Mouse (Mus musculus): ENCODE measurements around the gene Ap1ar. TPM values are rescaled to one million over a fixed set of nuclear protein-coding genes. Genes with fewer than 3 reads are reported as not detected.
A peak's percentile ranks its signal among the peaks of the same experiment; 100 is the strongest.

Ap1ar gene
- polyA plus RNA-seq, 1 experiment from 2014 or later = 99.6 TPM

DNA sequence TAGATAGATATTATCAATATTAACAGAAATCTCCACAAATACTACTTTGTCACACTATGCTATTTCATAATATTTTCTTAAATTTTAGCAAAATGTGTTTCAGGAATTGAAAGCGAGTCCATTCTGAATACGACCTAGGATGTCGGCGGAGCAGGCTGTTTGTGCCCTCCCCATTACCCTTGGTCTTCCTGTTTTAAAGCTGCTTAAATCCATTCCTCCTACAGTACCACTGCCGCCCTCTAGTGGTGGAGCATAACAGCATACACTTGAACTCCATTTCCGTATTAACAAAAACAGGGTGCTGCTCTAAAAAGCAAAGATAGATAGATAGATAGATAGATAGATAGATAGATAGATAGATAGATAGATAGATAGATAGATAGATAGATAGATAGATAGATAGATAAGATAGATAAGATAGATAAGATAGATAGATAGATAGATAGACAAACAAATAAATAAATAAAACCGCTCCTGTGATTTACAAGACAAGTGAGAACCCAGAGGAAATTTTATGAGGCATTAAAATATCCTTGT is 74.2 kb downstream of the Ap1ar start:
- ATAC-seq = peak; percentile 51; the same call in 1 of the 2 replicates
- peak; percentile 91 for TF ChIP-seq CTCF (IDR thresholded peaks at IDR 0.05; ENCODE audit: low read depth)
- H3K27ac ChIP-seq (ENCODE audit: low read depth, low read length) = no peak overlapping the region
- no peak overlapping the region for H3K4me3 ChIP-seq (ENCODE audit: low read depth, low read length)
- no peaks in the 10 kb centered on the region for H3K9me3 ChIP-seq (ENCODE audit: control insufficient read depth)
- no peaks in the 10 kb centered on the region for H3K4me1 ChIP-seq (replicated peaks; ENCODE audit: control insufficient read depth, insufficient read depth, low read length)
- H3K27me3 ChIP-seq (replicated peaks; ENCODE audit: control insufficient read depth, insufficient read depth, low read length) = no peaks in the 10 kb centered on the region
- H3K4me2 ChIP-seq (replicated peaks; ENCODE audit: low read depth) = no peak overlapping the region
- no peaks in the 10 kb centered on the region for H3K36me3 ChIP-seq (ENCODE audit: control insufficient read depth, insufficient read depth)
- 22% methylated on average over 7 of the region's 7 CpGs for WGBS
- H3K9ac ChIP-seq (ENCODE audit: low read depth, low read length) = no peak overlapping the region

DNA sequence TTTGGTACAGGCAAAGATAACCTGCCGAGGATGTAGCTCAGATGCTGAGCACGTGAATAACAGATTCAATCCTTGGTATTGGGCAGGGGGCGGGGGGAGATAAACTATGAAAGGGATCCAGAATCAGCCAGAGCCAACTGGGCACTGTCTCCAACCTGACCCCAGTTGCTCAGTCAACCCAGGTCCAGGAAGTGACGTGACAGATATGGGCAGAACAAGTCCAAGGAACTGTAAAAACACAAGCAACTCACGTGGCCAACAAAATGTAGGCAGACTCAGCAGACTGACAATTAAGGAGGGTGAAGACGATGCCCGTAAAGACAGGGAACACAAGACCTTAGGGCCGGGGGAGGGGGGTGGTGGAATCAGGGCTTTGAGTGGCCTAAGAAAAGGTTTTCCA is 74.9 kb downstream of the Ap1ar start:
- Histone ChIP-seq H3K9ac (ENCODE audit: low read depth, low read length) (no peak overlapping the region), H3K9me3 (ENCODE audit: control insufficient read depth) (no peaks in the 10 kb centered on the region), H3K4me2 (replicated peaks; ENCODE audit: low read depth) (no peak overlapping the region), H3K27me3 (replicated peaks; ENCODE audit: control insufficient read depth, insufficient read depth, low read length) (no peaks in the 10 kb centered on the region), H3K27ac (ENCODE audit: low read depth, low read length) (no peak overlapping the region), H3K4me1 (replicated peaks; ENCODE audit: control insufficient read depth, insufficient read depth, low read length) (no peaks in the 10 kb centered on the region), H3K36me3 (ENCODE audit: control insufficient read depth, insufficient read depth) (no peaks in the 10 kb centered on the region), H3K4me3 (ENCODE audit: low read depth, low read length) (no peak overlapping the region)
- TF ChIP-seq CTCF (IDR thresholded peaks at IDR 0.05; ENCODE audit: low read depth) = no peak
- no peak for ATAC-seq
- 73% methylated on average over 8 of the region's 8 CpGs for WGBS

DNA sequence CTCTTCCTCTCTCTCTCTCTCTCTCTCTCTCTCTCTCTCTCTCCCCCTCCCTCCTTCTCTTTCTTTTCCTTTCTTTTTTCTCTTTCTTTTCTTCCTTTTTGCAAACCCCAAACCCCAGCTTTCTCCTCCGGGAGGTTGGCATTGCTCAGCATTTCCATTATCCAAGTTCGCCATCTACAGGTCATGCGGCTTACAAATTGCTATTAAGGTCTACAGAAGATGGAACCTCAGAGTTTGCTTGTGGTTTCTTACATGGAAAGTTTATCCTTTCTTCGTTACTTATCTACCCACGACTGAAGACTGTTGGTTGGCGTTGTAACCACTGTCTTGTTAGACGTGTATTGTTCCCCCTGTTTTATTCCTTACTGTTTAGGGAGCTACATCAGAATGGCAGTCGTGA is 78.1 kb downstream of the Ap1ar start:
- no peak overlapping the region for H3K4me2 ChIP-seq (replicated peaks; ENCODE audit: low read depth)
- no peaks in the 10 kb centered on the region for H3K9me3 ChIP-seq (ENCODE audit: control insufficient read depth)
- 19% methylated on average over 8 of the region's 8 CpGs for WGBS
- H3K4me1 ChIP-seq (replicated peaks; ENCODE audit: control insufficient read depth, insufficient read depth, low read length) = no peaks in the 10 kb centered on the region
- ATAC-seq = no peak
- H3K27me3 ChIP-seq (replicated peaks; ENCODE audit: control insufficient read depth, insufficient read depth, low read length) = no peaks in the 10 kb centered on the region
- H3K9ac ChIP-seq (ENCODE audit: low read depth, low read length) = no peak overlapping the region
- H3K36me3 ChIP-seq (ENCODE audit: control insufficient read depth, insufficient read depth) = no peaks in the 10 kb centered on the region
- no peak overlapping the region for H3K27ac ChIP-seq (ENCODE audit: low read depth, low read length)
- TF ChIP-seq CTCF (IDR thresholded peaks at IDR 0.05; ENCODE audit: low read depth) = peak; percentile 75
- no peak overlapping the region for H3K4me3 ChIP-seq (ENCODE audit: low read depth, low read length)

DNA sequence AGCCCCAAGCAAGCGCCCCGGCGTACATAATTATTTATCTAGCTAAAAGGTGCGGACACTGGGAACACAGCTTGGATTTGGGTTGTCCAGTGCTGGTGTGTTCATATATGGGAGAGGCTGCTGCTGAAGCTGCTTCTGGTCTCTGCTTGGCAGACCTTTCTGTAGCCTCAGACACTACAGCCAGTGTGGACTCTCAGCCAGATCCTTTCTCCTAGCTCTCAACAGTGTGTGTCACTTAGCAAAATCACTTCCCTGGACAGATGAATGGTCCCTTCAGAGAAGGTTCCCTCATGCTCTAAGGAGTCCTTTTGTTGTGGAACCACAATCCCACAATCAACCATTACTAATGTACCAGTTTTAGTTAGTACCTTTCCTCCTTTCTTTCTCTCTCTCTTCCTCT is 78.5 kb downstream of the Ap1ar start:
- ATAC-seq = no peak
- Histone ChIP-seq H3K4me1 (replicated peaks; ENCODE audit: control insufficient read depth, insufficient read depth, low read length) (no peaks in the 10 kb centered on the region), H3K9ac (ENCODE audit: low read depth, low read length) (no peak overlapping the region), H3K4me3 (ENCODE audit: low read depth, low read length) (no peak overlapping the region), H3K27me3 (replicated peaks; ENCODE audit: control insufficient read depth, insufficient read depth, low read length) (no peaks in the 10 kb centered on the region), H3K27ac (ENCODE audit: low read depth, low read length) (no peak overlapping the region), H3K9me3 (ENCODE audit: control insufficient read depth) (no peaks in the 10 kb centered on the region), H3K36me3 (ENCODE audit: control insufficient read depth, insufficient read depth) (no peaks in the 10 kb centered on the region), H3K4me2 (replicated peaks; ENCODE audit: low read depth) (no peak overlapping the region)
- 82% methylated on average over 4 of the region's 4 CpGs for WGBS
- no peak for TF ChIP-seq CTCF (IDR thresholded peaks at IDR 0.05; ENCODE audit: low read depth)

DNA sequence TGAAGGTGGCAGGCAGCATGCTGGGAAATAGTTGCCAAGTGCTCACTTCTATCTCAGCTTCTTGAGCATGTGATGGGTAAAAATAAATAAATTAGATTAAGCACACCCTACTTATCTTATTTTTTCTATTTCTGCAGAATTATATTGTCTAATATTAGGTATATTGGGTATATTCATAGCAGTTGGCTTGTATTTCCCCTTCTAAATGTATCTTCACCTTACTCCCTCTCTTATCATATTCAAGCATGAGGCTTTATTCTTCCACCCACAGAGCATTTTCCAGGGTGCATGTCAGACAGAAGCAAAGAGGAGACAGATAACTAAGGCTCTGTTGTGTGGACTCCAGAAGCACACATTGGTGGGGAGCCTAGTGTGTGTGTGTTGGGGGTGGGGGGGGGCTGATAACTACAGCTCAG is 79.4 kb downstream of the Ap1ar start:
- H3K4me2 ChIP-seq (replicated peaks; ENCODE audit: low read depth) = no peak overlapping the region
- no peak overlapping the region for H3K27ac ChIP-seq (ENCODE audit: low read depth, low read length)
- no peaks in the 10 kb centered on the region for H3K9me3 ChIP-seq (ENCODE audit: control insufficient read depth)
- H3K4me1 ChIP-seq (replicated peaks; ENCODE audit: control insufficient read depth, insufficient read depth, low read length) = no peaks in the 10 kb centered on the region
- H3K9ac ChIP-seq (ENCODE audit: low read depth, low read length) = no peak overlapping the region
- H3K27me3 ChIP-seq (replicated peaks; ENCODE audit: control insufficient read depth, insufficient read depth, low read length) = no peaks in the 10 kb centered on the region
- no peaks in the 10 kb centered on the region for H3K36me3 ChIP-seq (ENCODE audit: control insufficient read depth, insufficient read depth)
- no peak for ATAC-seq
- no peak overlapping the region for H3K4me3 ChIP-seq (ENCODE audit: low read depth, low read length)
- TF ChIP-seq CTCF (IDR thresholded peaks at IDR 0.05; ENCODE audit: low read depth) = no peak

Other genes with a start within 250 kb of the Ap1ar start
- not detected in 2 replicates for gene Neurog2, start 204.4 kb downstream of the Ap1ar start, polyA plus RNA-seq (2015; fragmentation: Nextera tagmentation; extraction: Ambion mirVana)
- gene Alpk1, start 57.0 kb downstream of the Ap1ar start, polyA plus RNA-seq (2015; fragmentation: Nextera tagmentation; extraction: Ambion mirVana) = 0.85 and 1.6 TPM in 2 replicates
- gene Tifa, start 47.7 kb downstream of the Ap1ar start, polyA plus RNA-seq (2015; fragmentation: Nextera tagmentation; extraction: Ambion mirVana) = 63.0 and 71.8 TPM in 2 replicates
- 17.8 and 18.9 TPM in 2 replicates for gene Fam241a, start 58.8 kb upstream of the Ap1ar start, polyA plus RNA-seq (2015; fragmentation: Nextera tagmentation; extraction: Ambion mirVana)

Measured in intestine, postnatal 0 days (tissue).